Mouse (Mus musculus): Measurements from ENCODE around the gene Krtap3-2. TPM values are rescaled to one million over a fixed set of nuclear protein-coding genes. Genes with fewer than 3 reads are reported as not detected.

Gene Krtap3-2
- polyA plus RNA-seq, 1 experiment from 2014 or later, result not detected

GRCm38 (mm10) chr11:99559366-99559765 is 2.7 kb upstream of the Krtap3-2 start, which contains the start of gene Gm11939:
Gm11939 (minus strand) TSS chr11:99559466.
- Histone ChIP-seq H3K27me3 (replicated peaks) (no peaks in the 10 kb centered on the region), H3K4me2 (replicated peaks) (no peak within 1 kb of the TSS), H3K9ac (no peak within 1 kb of the TSS), H3K36me3 (no peaks in the 10 kb centered on the region), H3K4me1 (no peaks in the 10 kb centered on the region), H3K27ac (no peak within 1 kb of the TSS), H3K4me3 (no peak within 1 kb of the TSS), H3K9me3 (no peaks in the 10 kb centered on the region)
- 91% methylated on average over 9 of the region's 9 CpGs for WGBS
- ATAC-seq (ENCODE audit: low FRiP score, low read depth), result no peak

DNA sequence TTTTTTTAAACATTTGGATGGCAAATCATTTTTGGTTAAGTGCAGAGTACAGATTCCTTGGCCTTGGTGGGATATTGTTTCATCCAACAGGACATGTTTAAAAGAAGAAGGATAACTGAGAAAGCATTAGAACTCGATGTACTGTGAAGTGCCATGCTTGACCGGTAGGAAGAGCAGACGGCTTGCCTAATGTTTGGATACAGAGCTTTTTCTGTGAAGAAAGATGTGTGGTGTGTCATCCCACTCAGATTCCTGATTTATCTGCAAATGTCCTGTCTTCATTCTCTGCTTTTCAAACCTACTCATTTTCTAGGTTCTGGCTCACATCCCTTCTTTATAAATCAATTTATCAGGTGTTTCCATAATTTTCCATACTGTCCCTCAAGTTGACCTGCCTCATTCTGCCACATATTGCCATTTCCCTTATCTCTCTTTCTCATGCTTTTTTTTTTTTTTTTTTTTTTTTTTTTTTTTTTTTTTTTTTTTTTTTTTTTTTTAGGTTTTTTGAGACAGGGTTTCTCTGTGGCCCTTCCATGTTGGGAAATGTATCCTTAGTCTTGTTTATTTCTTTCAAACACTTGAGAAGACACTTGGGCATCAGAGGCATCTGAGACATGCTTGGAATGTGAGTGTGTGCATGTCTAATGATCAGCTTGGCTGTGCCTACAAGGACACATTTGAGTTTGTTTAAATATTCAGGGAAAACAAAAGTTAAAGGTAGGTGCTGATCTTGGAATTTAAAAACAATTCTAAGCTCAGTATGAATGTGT is 1.5 kb upstream of the Krtap3-2 start:
- no peak for ATAC-seq (ENCODE audit: low FRiP score, low read depth)
- WGBS, result 88% methylated on average over 3 of the region's 3 CpGs

GRCm38 (mm10) chr11:99556195-99556594 is 458 bp downstream of the Krtap3-2 start:
- no peaks in the 10 kb centered on the region for H3K36me3 ChIP-seq
- no peaks in the 10 kb centered on the region for H3K4me1 ChIP-seq
- H3K4me2 ChIP-seq (replicated peaks), result no peak overlapping the region
- H3K4me3 ChIP-seq, result no peak overlapping the region
- no peak for ATAC-seq (ENCODE audit: low FRiP score, low read depth)
- H3K9me3 ChIP-seq, result no peaks in the 10 kb centered on the region
- 87% methylated on average over 2 of the region's 2 CpGs for WGBS
- H3K27ac ChIP-seq, result no peak overlapping the region
- no peaks in the 10 kb centered on the region for H3K27me3 ChIP-seq (replicated peaks)
- no peak overlapping the region for H3K9ac ChIP-seq

More for the DNA sequence above, 1.5 kb upstream of the Krtap3-2 start:
- Histone ChIP-seq H3K9me3 (no peaks in the 10 kb centered on the region), H3K4me1 (no peaks in the 10 kb centered on the region), H3K9ac (no peak overlapping the region), H3K27ac (no peak overlapping the region), H3K36me3 (no peaks in the 10 kb centered on the region), H3K27me3 (replicated peaks) (no peaks in the 10 kb centered on the region), H3K4me3 (no peak overlapping the region), H3K4me2 (replicated peaks) (no peak overlapping the region)

DNA sequence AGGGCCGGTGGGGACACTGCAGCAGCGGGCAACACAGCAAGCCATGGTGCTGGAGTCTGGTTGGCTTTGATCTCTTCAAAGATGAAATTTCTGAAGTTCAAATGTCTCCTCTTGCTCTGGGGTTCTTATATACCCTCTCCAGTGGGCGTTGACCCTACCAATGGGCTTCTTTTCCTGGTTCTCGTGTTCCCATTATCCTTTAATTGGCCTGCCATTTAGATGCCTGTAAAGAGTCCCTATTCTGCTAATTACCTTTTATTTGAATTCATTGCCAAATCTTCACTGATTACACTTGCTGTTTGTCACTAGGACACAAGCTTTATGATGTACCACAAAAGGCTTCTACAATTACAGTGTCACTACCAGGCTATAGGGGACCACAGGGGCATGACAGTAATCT is 5.9 kb downstream of the Krtap3-2 start, which contains the start of gene Krtap3-3:
Krtap3-3 (minus strand) TSS at position 101 of the 400 bp plus-strand sequence.
- Histone ChIP-seq H3K36me3 (no peaks in the 10 kb centered on the region), H3K4me1 (no peaks in the 10 kb centered on the region), H3K27me3 (replicated peaks) (no peaks in the 10 kb centered on the region), H3K4me3 (no peak within 1 kb of the TSS), H3K4me2 (replicated peaks) (no peak within 1 kb of the TSS), H3K27ac (no peak within 1 kb of the TSS), H3K9me3 (no peaks in the 10 kb centered on the region), H3K9ac (no peak within 1 kb of the TSS)
- no peak for ATAC-seq (ENCODE audit: low FRiP score, low read depth)
- 31% methylated on average over 4 of the region's 4 CpGs for whole genome bisulfite sequencing

DNA sequence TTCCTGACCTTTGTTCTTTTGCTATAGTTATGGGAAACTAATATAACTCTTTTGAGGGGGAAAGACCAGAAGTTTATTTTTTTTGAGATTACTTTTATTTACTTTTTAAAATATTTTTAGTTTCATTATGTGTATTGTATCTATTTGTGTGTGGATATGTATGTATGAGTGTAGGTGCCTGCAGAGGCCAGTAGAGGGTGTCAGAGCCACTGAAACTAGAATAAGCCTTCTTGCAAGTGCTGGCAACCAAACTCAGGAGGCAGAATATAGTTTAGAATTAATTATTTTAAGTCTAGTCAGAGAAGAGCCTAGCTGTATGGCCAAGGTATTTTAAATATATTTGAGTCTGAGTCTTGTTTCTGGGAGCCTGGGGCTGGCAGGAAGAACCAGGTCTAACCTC is 8.8 kb downstream of the Krtap3-2 start:
- H3K9me3 ChIP-seq, result no peaks in the 10 kb centered on the region
- no peaks in the 10 kb centered on the region for H3K27me3 ChIP-seq (replicated peaks)
- H3K4me1 ChIP-seq, result no peaks in the 10 kb centered on the region
- H3K4me3 ChIP-seq, result no peak overlapping the region
- no peak overlapping the region for H3K4me2 ChIP-seq (replicated peaks)
- no peaks in the 10 kb centered on the region for H3K36me3 ChIP-seq
- no peak overlapping the region for H3K27ac ChIP-seq
- H3K9ac ChIP-seq, result no peak overlapping the region
- ATAC-seq (ENCODE audit: low FRiP score, low read depth), result no peak

GRCm38 (mm10) chr11:99539721-99540120 is 16.9 kb downstream of the Krtap3-2 start:
- WGBS, result 68% methylated on average over 9 of the region's 9 CpGs
- H3K27me3 ChIP-seq (replicated peaks), result no peaks in the 10 kb centered on the region
- no peak overlapping the region for H3K9ac ChIP-seq
- no peaks in the 10 kb centered on the region for H3K9me3 ChIP-seq
- H3K4me1 ChIP-seq, result no peaks in the 10 kb centered on the region
- H3K4me2 ChIP-seq (replicated peaks), result no peak overlapping the region
- H3K4me3 ChIP-seq, result no peak overlapping the region
- no peak for ATAC-seq (ENCODE audit: low FRiP score, low read depth)
- no peak overlapping the region for H3K27ac ChIP-seq
- no peaks in the 10 kb centered on the region for H3K36me3 ChIP-seq

GRCm38 (mm10) chr11:99521288-99521860 is 35.3 kb downstream of the Krtap3-2 start, which contains the start of gene Krt39:
Krt39 (minus strand) TSS chr11:99521338.
- no peak within 1 kb of the TSS for H3K4me3 ChIP-seq
- WGBS, result 84% methylated on average over 13 of the region's 13 CpGs
- H3K4me2 ChIP-seq (replicated peaks), result no peak within 1 kb of the TSS
- H3K27me3 ChIP-seq (replicated peaks), result no peaks in the 10 kb centered on the region
- H3K4me1 ChIP-seq, result no peaks in the 10 kb centered on the region
- no peak within 1 kb of the TSS for H3K27ac ChIP-seq
- ATAC-seq (ENCODE audit: low FRiP score, low read depth), result no peak
- H3K36me3 ChIP-seq, result no peaks in the 10 kb centered on the region
- H3K9ac ChIP-seq, result no peak within 1 kb of the TSS
- H3K9me3 ChIP-seq, result no peaks in the 10 kb centered on the region

DNA sequence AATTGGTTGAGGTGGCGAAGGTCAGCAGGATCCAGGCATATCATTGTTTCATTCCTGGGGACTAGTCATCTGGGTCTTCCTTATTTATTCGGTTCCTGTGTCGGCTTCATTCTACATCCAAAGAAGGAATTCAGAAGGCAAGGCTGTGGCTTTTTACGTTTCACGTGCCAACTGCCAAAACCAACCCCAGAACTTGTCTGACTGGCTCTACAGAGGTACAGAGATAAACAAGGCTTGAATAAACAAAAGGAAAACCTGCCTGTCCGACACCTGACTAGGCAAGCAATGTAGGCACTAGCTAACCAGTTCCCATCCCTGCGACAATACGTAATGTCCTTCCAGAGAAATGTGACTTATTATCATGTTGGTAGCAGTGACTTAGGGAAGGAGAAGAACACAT is 42.6 kb downstream of the Krtap3-2 start:
- Histone ChIP-seq H3K4me3 (no peak overlapping the region), H3K9ac (no peak overlapping the region), H3K4me1 (no peaks in the 10 kb centered on the region), H3K4me2 (replicated peaks) (no peak overlapping the region), H3K9me3 (no peaks in the 10 kb centered on the region), H3K27ac (no peak overlapping the region), H3K27me3 (replicated peaks) (no peaks in the 10 kb centered on the region), H3K36me3 (no peaks in the 10 kb centered on the region)
- no peak for ATAC-seq (ENCODE audit: low FRiP score, low read depth)
- 89% methylated on average over 8 of the region's 8 CpGs for WGBS

Other genes starting within 250 kb of the Krtap3-2 start
- gene Krt25, start 233.9 kb downstream of the Krtap3-2 start, polyA plus RNA-seq (2016; fragmentation: Nextera tagmentation; extraction: Ambion mirVana), result 0.13 TPM in 1 of 2 replicates, not detected in the other
- 0.23 TPM in 1 of 2 replicates, not detected in the other for gene Krt26, start 218.9 kb downstream of the Krtap3-2 start, polyA plus RNA-seq (2016; fragmentation: Nextera tagmentation; extraction: Ambion mirVana)
- not detected in 2 replicates for gene Krt27, start 205.7 kb downstream of the Krtap3-2 start, polyA plus RNA-seq (2016; fragmentation: Nextera tagmentation; extraction: Ambion mirVana)
- 0.30 and 0.40 TPM in 2 replicates for gene Krt28, start 181.9 kb downstream of the Krtap3-2 start, polyA plus RNA-seq (2016; fragmentation: Nextera tagmentation; extraction: Ambion mirVana)
- gene Krt10, start 167.5 kb downstream of the Krtap3-2 start, polyA plus RNA-seq (2016; fragmentation: Nextera tagmentation; extraction: Ambion mirVana), result 32.2 and 36.1 TPM in 2 replicates
- gene Krt12, start 134.6 kb downstream of the Krtap3-2 start, polyA plus RNA-seq (2016; fragmentation: Nextera tagmentation; extraction: Ambion mirVana), result not detected in 2 replicates
- gene Krt20, start 118.7 kb downstream of the Krtap3-2 start, polyA plus RNA-seq (2016; fragmentation: Nextera tagmentation; extraction: Ambion mirVana), result 0.20 and 0.38 TPM in 2 replicates
- not detected in 2 replicates for gene Krt23, start 63.7 kb downstream of the Krtap3-2 start, polyA plus RNA-seq (2016; fragmentation: Nextera tagmentation; extraction: Ambion mirVana)
- not detected in 2 replicates for gene Krt39, start 35.5 kb downstream of the Krtap3-2 start, polyA plus RNA-seq (2016; fragmentation: Nextera tagmentation; extraction: Ambion mirVana)
- gene Krt40, start 13.7 kb downstream of the Krtap3-2 start, polyA plus RNA-seq (2016; fragmentation: Nextera tagmentation; extraction: Ambion mirVana), result not detected in 2 replicates
- not detected in 2 replicates for gene Krtap3-3, start 6.0 kb downstream of the Krtap3-2 start, polyA plus RNA-seq (2016; fragmentation: Nextera tagmentation; extraction: Ambion mirVana)
- gene Gm11939, start 2.6 kb upstream of the Krtap3-2 start, polyA plus RNA-seq (2016; fragmentation: Nextera tagmentation; extraction: Ambion mirVana), result not detected in 2 replicates
- gene Krtap3-1, start 9.8 kb upstream of the Krtap3-2 start, polyA plus RNA-seq (2016; fragmentation: Nextera tagmentation; extraction: Ambion mirVana), result not detected in 2 replicates
- gene Krtap1-5, start 24.2 kb upstream of the Krtap3-2 start, polyA plus RNA-seq (2016; fragmentation: Nextera tagmentation; extraction: Ambion mirVana), result not detected in 2 replicates
- gene Krtap1-4, start 26.8 kb upstream of the Krtap3-2 start, polyA plus RNA-seq (2016; fragmentation: Nextera tagmentation; extraction: Ambion mirVana), result not detected in 2 replicates
- gene Krtap1-3, start 34.5 kb upstream of the Krtap3-2 start, polyA plus RNA-seq (2016; fragmentation: Nextera tagmentation; extraction: Ambion mirVana), result not detected in 2 replicates
- gene Krtap9-3, start 41.3 kb upstream of the Krtap3-2 start, polyA plus RNA-seq (2016; fragmentation: Nextera tagmentation; extraction: Ambion mirVana), result not detected in 2 replicates
- gene Gm11938, start 46.5 kb upstream of the Krtap3-2 start, polyA plus RNA-seq (2016; fragmentation: Nextera tagmentation; extraction: Ambion mirVana), result not detected in 2 replicates
- gene Gm11937, start 53.3 kb upstream of the Krtap3-2 start, polyA plus RNA-seq (2016; fragmentation: Nextera tagmentation; extraction: Ambion mirVana), result not detected in 2 replicates
- gene Krtap2-4, start 58.0 kb upstream of the Krtap3-2 start, polyA plus RNA-seq (2016; fragmentation: Nextera tagmentation; extraction: Ambion mirVana), result not detected in 2 replicates
- not detected in 2 replicates for gene Gm11562, start 63.6 kb upstream of the Krtap3-2 start, polyA plus RNA-seq (2016; fragmentation: Nextera tagmentation; extraction: Ambion mirVana)
- gene Krtap4-1, start 71.4 kb upstream of the Krtap3-2 start, polyA plus RNA-seq (2016; fragmentation: Nextera tagmentation; extraction: Ambion mirVana), result not detected in 2 replicates
- gene Krtap4-2, start 78.2 kb upstream of the Krtap3-2 start, polyA plus RNA-seq (2016; fragmentation: Nextera tagmentation; extraction: Ambion mirVana), result not detected in 2 replicates
- gene Krtap4-7, start 87.2 kb upstream of the Krtap3-2 start, polyA plus RNA-seq (2016; fragmentation: Nextera tagmentation; extraction: Ambion mirVana), result not detected in 2 replicates
- not detected in 2 replicates for gene Gm11555, start 93.4 kb upstream of the Krtap3-2 start, polyA plus RNA-seq (2016; fragmentation: Nextera tagmentation; extraction: Ambion mirVana)
- gene Gm11563, start 102.1 kb upstream of the Krtap3-2 start, polyA plus RNA-seq (2016; fragmentation: Nextera tagmentation; extraction: Ambion mirVana), result not detected in 2 replicates
- not detected in 2 replicates for gene Krtap4-6, start 109.1 kb upstream of the Krtap3-2 start, polyA plus RNA-seq (2016; fragmentation: Nextera tagmentation; extraction: Ambion mirVana)
- not detected in 2 replicates for gene Gm14190, start 133.9 kb upstream of the Krtap3-2 start, polyA plus RNA-seq (2016; fragmentation: Nextera tagmentation; extraction: Ambion mirVana)
- not detected in 2 replicates for gene Gm14180, start 177.4 kb upstream of the Krtap3-2 start, polyA plus RNA-seq (2016; fragmentation: Nextera tagmentation; extraction: Ambion mirVana)
- not detected in 2 replicates for gene Gm11595, start 216.1 kb upstream of the Krtap3-2 start, polyA plus RNA-seq (2016; fragmentation: Nextera tagmentation; extraction: Ambion mirVana)
- gene Krtap4-8, start 223.9 kb upstream of the Krtap3-2 start, polyA plus RNA-seq (2016; fragmentation: Nextera tagmentation; extraction: Ambion mirVana), result not detected in 2 replicates
- not detected in 2 replicates for gene Krtap4-9, start 228.3 kb upstream of the Krtap3-2 start, polyA plus RNA-seq (2016; fragmentation: Nextera tagmentation; extraction: Ambion mirVana)
- gene Gm11596, start 236.6 kb upstream of the Krtap3-2 start, polyA plus RNA-seq (2016; fragmentation: Nextera tagmentation; extraction: Ambion mirVana), result not detected in 2 replicates
- gene Gm11569, start 242.1 kb upstream of the Krtap3-2 start, polyA plus RNA-seq (2016; fragmentation: Nextera tagmentation; extraction: Ambion mirVana), result not detected in 2 replicates
- gene Gm11554, start 247.6 kb upstream of the Krtap3-2 start, polyA plus RNA-seq (2016; fragmentation: Nextera tagmentation; extraction: Ambion mirVana), result not detected in 2 replicates